Mouse (Mus musculus) CH12.LX (cell line): ENCODE results near the gene Pde4b.

Experiments used
- CHD2 ChIP-seq: IDR thresholded peaks from 2 replicates; pipeline ENCODE4 v1.6.1; 2011; ENCODE audit warnings: low read length, improper control_type of control experiment
- CTCF ChIP-seq, 2 experiments: IDR thresholded peaks in 1 of 2; conservative IDR thresholded peaks in 1 of 2; 2 replicates each; pipeline ENCODE4 v1.5.1; 2011 to 2012; ENCODE audit warnings: low read depth in 2 of 2, low read length in 2 of 2, improper control_type of control experiment in 1 of 2, inconsistent platforms in 1 of 2, mild to moderate bottlenecking in 1 of 2, moderate library complexity in 1 of 2
- HCFC1 ChIP-seq: IDR thresholded peaks from 2 replicates; pipeline ENCODE4 v1.6.1; 2012; ENCODE audit warnings: low read depth, mild to moderate bottlenecking, inconsistent platforms, low read length, improper control_type of control experiment
- JUND ChIP-seq: conservative IDR thresholded peaks from 2 replicates; pipeline ENCODE4 v1.6.1; 2011; ENCODE audit warnings: low read depth, low read length, improper control_type of control experiment
- NELFE ChIP-seq: IDR thresholded peaks from 2 replicates; pipeline ENCODE4 v1.6.1; 2011; ENCODE audit warnings: low read depth, low read length, improper control_type of control experiment
- POLR2A ChIP-seq: IDR thresholded peaks from 2 replicates; pipeline ENCODE4 v1.6.1; 2011; ENCODE audit warnings: low read depth, mild to moderate bottlenecking, improper control_type of control experiment, low read length
- TBP ChIP-seq: conservative IDR thresholded peaks from 2 replicates; pipeline ENCODE4 v1.6.1; 2011; ENCODE audit warnings: low read depth, low read length, improper control_type of control experiment
- TCF12 ChIP-seq: IDR thresholded peaks from 2 replicates; pipeline ENCODE4 v1.6.1; 2014; ENCODE audit warnings: low read depth, mild to moderate bottlenecking, inconsistent platforms, low read length, improper control_type of control experiment
- UBTF ChIP-seq: IDR thresholded peaks from 2 replicates; pipeline ENCODE4 v1.6.1; 2012; ENCODE audit warnings: low read depth, mild to moderate bottlenecking, inconsistent platforms, low read length, improper control_type of control experiment, moderate library complexity
- USF1 ChIP-seq: IDR thresholded peaks from 2 replicates; pipeline ENCODE4 v1.6.1; 2014; ENCODE audit warnings: low read depth, mild to moderate bottlenecking, inconsistent platforms, low read length, improper control_type of control experiment

DNA sequence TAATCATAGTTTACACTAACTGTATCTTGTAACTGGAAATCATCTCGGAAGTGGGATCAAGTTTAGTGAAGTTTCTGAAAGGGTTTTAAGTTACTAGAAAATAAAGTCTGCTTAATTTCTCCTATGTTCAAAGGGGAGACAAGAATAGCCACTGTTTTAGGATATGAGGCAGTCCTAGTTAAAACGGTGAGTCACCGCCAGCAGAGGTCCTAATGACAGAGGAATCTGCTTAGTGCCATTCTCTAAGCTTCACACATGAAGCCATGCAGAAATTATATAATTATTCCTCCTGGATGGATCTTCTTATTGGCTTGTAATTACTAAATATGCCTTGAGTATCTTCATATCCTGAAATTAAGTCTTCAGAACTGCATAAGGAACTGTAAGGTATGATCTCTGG is 357.2 kb downstream of the Pde4b start:
- no peak for TF ChIP-seq HCFC1
- no peak for TF ChIP-seq CTCF (conservative IDR thresholded peaks at IDR 0.05 in 1 of 2, IDR thresholded peaks at IDR 0.05 in 1 of 2; ENCODE audit: low read depth in 2 of 2, low read length in 2 of 2)
- no peak for TF ChIP-seq JUND
- TF ChIP-seq POLR2A, result no peak
- TF ChIP-seq UBTF, result no peak
- no peak for TF ChIP-seq USF1
- TF ChIP-seq TBP, result no peak
- TF ChIP-seq CHD2, result no peak
- TF ChIP-seq TCF12, result no peak
- no peak for TF ChIP-seq NELFE
